Mouse (Mus musculus) G1E (cell line): ENCODE results near the gene H13. TPM values are rescaled to one million over a fixed set of nuclear protein-coding genes. Genes with fewer than 3 reads are reported as not detected.

Experiments
- ATAC-seq: 2 replicates; pipeline ENCODE4 v1.8.0; 2016; ENCODE audit warnings: mild to moderate bottlenecking; ENCODE audit not compliant: insufficient number of reproducible peaks, poor library complexity, low FRiP score, severe bottlenecking; ENCODE audit errors: extremely low read depth
- DNase-seq: peaks from one replicate; pipeline ENCODE4 v3.0.0; 2012; ENCODE audit warnings: low spot score
- H3K27me3 ChIP-seq: 2 replicates; pipeline ENCODE4 v1.6.1; 2012; ENCODE audit warnings: mild to moderate bottlenecking, low read length, inconsistent platforms; ENCODE audit not compliant: insufficient read depth
- H3K36me3 ChIP-seq: replicated peaks from 2 replicates; pipeline ENCODE3; 2012; ENCODE audit warnings: mild to moderate bottlenecking, inconsistent platforms
- H3K4me1 ChIP-seq: 2 replicates; pipeline ENCODE4 v1.6.1; 2012; ENCODE audit warnings: low read depth, low read length, inconsistent platforms, mixed read lengths; ENCODE audit not compliant: insufficient read depth
- H3K4me3 ChIP-seq: 2 replicates; pipeline ENCODE4 v1.5.1; 2012; ENCODE audit warnings: low read depth, mild to moderate bottlenecking, inconsistent platforms, low read length, moderate library complexity, mixed read lengths
- H3K9me3 ChIP-seq: replicated peaks from 2 replicates; pipeline ENCODE4 v1.6.1; 2012; ENCODE audit warnings: inconsistent platforms
- CTCF ChIP-seq: IDR thresholded peaks from 2 replicates; pipeline ENCODE4 v1.5.1; 2012; ENCODE audit warnings: low read depth, low read length, inconsistent platforms, mixed read lengths
- GATA1 ChIP-seq: IDR thresholded peaks from 2 replicates; pipeline ENCODE4 v1.6.1; 2012; ENCODE audit warnings: borderline replicate concordance, low read length, inconsistent platforms, mixed read lengths
- GATA2 ChIP-seq: IDR thresholded peaks from 2 replicates; pipeline ENCODE4 v1.6.1; 2012; ENCODE audit warnings: low read depth, low read length, inconsistent platforms, borderline replicate concordance
- POLR2AphosphoS5 ChIP-seq: IDR thresholded peaks from 2 replicates; pipeline ENCODE4 v1.6.1; 2012; ENCODE audit warnings: low read depth, low read length, inconsistent platforms; ENCODE audit not compliant: insufficient replicate concordance
- TAL1 ChIP-seq: conservative IDR thresholded peaks from 2 replicates; pipeline ENCODE4 v1.6.1; 2012; ENCODE audit warnings: low read depth, low read length, inconsistent platforms, mixed read lengths
- polyA plus RNA-seq: library from polyadenylated mRNA; stranded (reverse); fragments of >175 nt; gene quantifications from 2 replicates; pipeline ENCODE4 v1.2.3, GENCODE M21; 2012
- total RNA-seq, 2 experiments: library from RNA; stranded (forward) in 1 of 2; stranded (reverse) in 1 of 2; fragments of 200-1000 nt in 1 of 2; fragments of >200 nt in 1 of 2; fragmentation: Nextera tagmentation in 1 of 2; gene quantifications; 2 replicates each; pipeline ENCODE4 v1.2.3; 2014 to 2017

H13 gene
- total and polyA plus RNA-seq, 3 experiments = 43.2 to 65.2 (median 54.2) TPM

GRCm38 (mm10) chr2:152636246-152637005 lies 32.8 kb upstream of the H13 start:
- Histone ChIP-seq H3K36me3 (no peaks in the 10 kb centered on the region), H3K4me1 (no peaks in the 10 kb centered on the region), H3K27me3 (peaks cover 9% of the 10 kb centered on the region), H3K4me3 (no peak overlapping the region), H3K9me3 (no peaks in the 10 kb centered on the region)
- TF ChIP-seq GATA1 (no peak), POLR2AphosphoS5 (no peak), CTCF (no peak), GATA2 (no peak), TAL1 (no peak)
- no peak for ATAC-seq
- no peak for DNase-seq

- Histone ChIP-seq H3K4me1 (no peaks in the 10 kb centered on the region), H3K36me3 (no peaks in the 10 kb centered on the region), H3K9me3 (no peaks in the 10 kb centered on the region), H3K4me3 (no peak overlapping the region), H3K27me3 (peaks cover 9% of the 10 kb centered on the region)
- no peak for TF ChIP-seq POLR2AphosphoS5
- DNase-seq (no peak), ATAC-seq (no peak)
Measured at GRCm38 (mm10) chr2:152637006-152637322, 32.3 kb upstream of the H13 start.

GRCm38 (mm10) chr2:152637381-152637780 lies 31.9 kb upstream of the H13 start:
- ATAC-seq (no peak), DNase-seq (no peak)
- no peaks in the 10 kb centered on the region for H3K4me1 ChIP-seq
- H3K27me3 ChIP-seq = peaks cover 9% of the 10 kb centered on the region
- no peaks in the 10 kb centered on the region for H3K36me3 ChIP-seq
- H3K9me3 ChIP-seq = no peaks in the 10 kb centered on the region
- H3K4me3 ChIP-seq = no peak overlapping the region
- no peak for TF ChIP-seq GATA2
- TF ChIP-seq GATA1 = no peak
- TF ChIP-seq POLR2AphosphoS5 = no peak
- no peak for TF ChIP-seq CTCF
- TF ChIP-seq TAL1 = no peak

- no peak for TF ChIP-seq CTCF
- TF ChIP-seq GATA2 = no peak
- no peak for TF ChIP-seq GATA1
- no peak for TF ChIP-seq TAL1
- no peak for TF ChIP-seq POLR2AphosphoS5
- DNase-seq (no peak), ATAC-seq (no peak)
- Histone ChIP-seq H3K27me3 (peaks cover 9% of the 10 kb centered on the region), H3K4me3 (no peak overlapping the region), H3K36me3 (no peaks in the 10 kb centered on the region), H3K9me3 (no peaks in the 10 kb centered on the region), H3K4me1 (no peaks in the 10 kb centered on the region)
Measured at GRCm38 (mm10) chr2:152638865-152639264, 30.4 kb upstream of the H13 start.

- Histone ChIP-seq H3K36me3 (no peaks in the 10 kb centered on the region), H3K4me3 (no peak overlapping the region), H3K27me3 (peaks cover 9% of the 10 kb centered on the region), H3K4me1 (no peaks in the 10 kb centered on the region), H3K9me3 (no peaks in the 10 kb centered on the region)
- TF ChIP-seq CTCF (no peak), POLR2AphosphoS5 (no peak), TAL1 (no peak), GATA2 (no peak), GATA1 (no peak)
- DNase-seq = no peak
- ATAC-seq = no peak
Measured at GRCm38 (mm10) chr2:152639406-152640113, 29.7 kb upstream of the H13 start.

GRCm38 (mm10) chr2:152652901-152653620 lies 16.2 kb upstream of the H13 start:
- no peak overlapping the region for H3K4me3 ChIP-seq
- DNase-seq = no peak
- no peak for TF ChIP-seq CTCF
- TF ChIP-seq GATA1 = no peak
- TF ChIP-seq POLR2AphosphoS5 = no peak
- no peak for TF ChIP-seq TAL1
- no peak for TF ChIP-seq GATA2
- ATAC-seq = no peak
- H3K9me3 ChIP-seq = 0 out of 2 replicates have a peak, but pooled peaks cover 2% of the 10 kb centered on the region
- H3K4me1 ChIP-seq = no peaks in the 10 kb centered on the region
- H3K36me3 ChIP-seq = no peaks in the 10 kb centered on the region
- peaks cover 8% of the 10 kb centered on the region for H3K27me3 ChIP-seq
